Mouse (Mus musculus) MEL (cell line): ENCODE data around the gene Tmem104. TPM values are rescaled to one million over a fixed set of nuclear protein-coding genes. Genes with fewer than 3 reads are reported as not detected.

Source experiments
- DNase-seq: peaks from one replicate; pipeline ENCODE4 v3.0.0; 2011; ENCODE audit warnings: low read depth, low spot score
- H3K27ac ChIP-seq: 2 replicates; pipeline ENCODE4 v1.5.1; 2012; ENCODE audit warnings: low read depth, mild to moderate bottlenecking, control low read depth, low read length, moderate library complexity; ENCODE audit not compliant: control insufficient read depth
- H3K27me3 ChIP-seq, 2 experiments: fragments of 150-350 bp in 1 of 2; sonication (generic) in 1 of 2; 2 replicates each; pipeline ENCODE4 v1.6.1; 2012; ENCODE audit warnings: low read length in 2 of 2, mild to moderate bottlenecking in 2 of 2, improper control_type of control experiment in 1 of 2, moderate library complexity in 1 of 2; ENCODE audit not compliant: insufficient read depth in 2 of 2, control insufficient read depth in 1 of 2
- H3K36me3 ChIP-seq, 2 experiments: 2 replicates each; pipeline ENCODE4 v1.6.1; 2012 to 2014; ENCODE audit warnings: low read length in 2 of 2, improper control_type of control experiment in 1 of 2, inconsistent platforms in 1 of 2, mild to moderate bottlenecking in 1 of 2; ENCODE audit not compliant: insufficient read depth in 2 of 2, control insufficient read depth in 1 of 2
- H3K4me1 ChIP-seq, 2 experiments: fragments of 150-350 bp in 1 of 2; sonication (generic) in 1 of 2; 2 replicates each; pipeline ENCODE4 v1.6.1; 2012; ENCODE audit warnings: low read length in 2 of 2, improper control_type of control experiment in 1 of 2, mild to moderate bottlenecking in 1 of 2; ENCODE audit not compliant: insufficient read depth in 2 of 2, control insufficient read depth in 1 of 2
- H3K4me3 ChIP-seq, 2 experiments: fragments of 150-350 bp in 1 of 2; sonication (generic) in 1 of 2; 2 replicates each; pipeline ENCODE4 v1.5.1; 2012; ENCODE audit warnings: low read depth in 2 of 2, low read length in 2 of 2, mild to moderate bottlenecking in 2 of 2, moderate library complexity in 2 of 2, control low read depth in 1 of 2, improper control_type of control experiment in 1 of 2; ENCODE audit not compliant: control insufficient read depth in 1 of 2, insufficient read depth in 1 of 2
- H3K79me2 ChIP-seq: 2 replicates; pipeline ENCODE4 v1.6.1; 2012; ENCODE audit warnings: mild to moderate bottlenecking, low read length, moderate library complexity; ENCODE audit not compliant: control insufficient read depth, poor library complexity, insufficient read depth
- H3K9ac ChIP-seq: 2 replicates; pipeline ENCODE4 v1.6.1; 2012; ENCODE audit warnings: low read depth, mild to moderate bottlenecking, control low read depth, low read length, moderate library complexity; ENCODE audit not compliant: control insufficient read depth, poor library complexity, severe bottlenecking
- H3K9me3 ChIP-seq: fragments of 150-350 bp; sonication (generic); replicated peaks from 2 replicates; pipeline ENCODE4 v1.6.1; 2012; ENCODE audit warnings: mild to moderate bottlenecking, low read length, improper control_type of control experiment, moderate library complexity; ENCODE audit not compliant: insufficient read depth
- BHLHE40 ChIP-seq: IDR thresholded peaks from 2 replicates; pipeline ENCODE4 v1.6.1; 2012; ENCODE audit warnings: low read depth, mild to moderate bottlenecking, inconsistent platforms, low read length, improper control_type of control experiment, borderline replicate concordance
- CHD2 ChIP-seq: IDR thresholded peaks from 2 replicates; pipeline ENCODE4 v1.6.1; 2011; ENCODE audit warnings: low read length, improper control_type of control experiment
- E2F4 ChIP-seq: IDR thresholded peaks from 2 replicates; pipeline ENCODE4 v1.6.1; 2011; ENCODE audit warnings: low read depth, low read length, improper control_type of control experiment, borderline replicate concordance
- ELF1 ChIP-seq: IDR thresholded peaks from 2 replicates; pipeline ENCODE4 v1.6.1; 2014; ENCODE audit warnings: low read depth, mild to moderate bottlenecking, inconsistent platforms, low read length, improper control_type of control experiment, moderate library complexity
- EP300 ChIP-seq, 2 experiments: IDR thresholded peaks; 2 replicates each; pipeline ENCODE4 v1.6.1; 2011; ENCODE audit warnings: improper control_type of control experiment in 2 of 2, low read length in 2 of 2, low read depth in 1 of 2, mild to moderate bottlenecking in 1 of 2
- ETS1 ChIP-seq: IDR thresholded peaks from 2 replicates; pipeline ENCODE4 v1.6.1; 2012; ENCODE audit warnings: low read depth, mild to moderate bottlenecking, inconsistent platforms, low read length, improper control_type of control experiment, moderate library complexity
- GABPA ChIP-seq: IDR thresholded peaks from 2 replicates; pipeline ENCODE4 v1.6.1; 2012; ENCODE audit warnings: low read depth, mild to moderate bottlenecking, inconsistent platforms, low read length, improper control_type of control experiment, moderate library complexity
- GATA1 ChIP-seq: IDR thresholded peaks from 2 replicates; pipeline ENCODE4 v1.6.1; 2011; ENCODE audit warnings: low read depth, low read length, improper control_type of control experiment
- KAT2A ChIP-seq: conservative IDR thresholded peaks from 2 replicates; pipeline ENCODE4 v1.6.1; 2012; ENCODE audit warnings: low read depth, low read length, improper control_type of control experiment, inconsistent platforms
- MAZ ChIP-seq: IDR thresholded peaks from 2 replicates; pipeline ENCODE4 v1.6.1; 2012; ENCODE audit warnings: low read depth, mild to moderate bottlenecking, inconsistent platforms, low read length, improper control_type of control experiment
- MYB ChIP-seq: IDR thresholded peaks from 2 replicates; pipeline ENCODE4 v1.6.1; 2011; ENCODE audit warnings: mild to moderate bottlenecking, low read depth, low read length, improper control_type of control experiment
- MYC ChIP-seq: IDR thresholded peaks from 2 replicates; pipeline ENCODE4 v1.6.1; 2011; ENCODE audit warnings: low read depth, mild to moderate bottlenecking, low read length, improper control_type of control experiment, moderate library complexity
- NELFE ChIP-seq: IDR thresholded peaks from 2 replicates; pipeline ENCODE4 v1.6.1; 2011; ENCODE audit warnings: low read depth, low read length, improper control_type of control experiment
- POLR2AphosphoS5 ChIP-seq: IDR thresholded peaks from 2 replicates; pipeline ENCODE4 v1.6.1; 2012; ENCODE audit warnings: low read depth, borderline replicate concordance, mild to moderate bottlenecking, inconsistent platforms, low read length, moderate library complexity, mixed read lengths
- RCOR1 ChIP-seq: IDR thresholded peaks from 2 replicates; pipeline ENCODE4 v1.6.1; 2012; ENCODE audit warnings: low read depth, mild to moderate bottlenecking, inconsistent platforms, low read length, improper control_type of control experiment
- SIN3A ChIP-seq: IDR thresholded peaks from 2 replicates; pipeline ENCODE4 v1.6.1; 2012; ENCODE audit warnings: low read length, improper control_type of control experiment, inconsistent platforms
- TBP ChIP-seq: IDR thresholded peaks from 2 replicates; pipeline ENCODE4 v1.8.0; 2011; ENCODE audit warnings: low read depth, low read length, improper control_type of control experiment
- USF1 ChIP-seq: IDR thresholded peaks from 2 replicates; pipeline ENCODE4 v1.6.1; 2014; ENCODE audit warnings: low read depth, mild to moderate bottlenecking, inconsistent platforms, low read length, improper control_type of control experiment, moderate library complexity
- ZC3H11A ChIP-seq: IDR thresholded peaks from 2 replicates; pipeline ENCODE4 v1.6.1; 2012; ENCODE audit warnings: low read depth, mild to moderate bottlenecking, inconsistent platforms, low read length, improper control_type of control experiment
- ZMIZ1 ChIP-seq: IDR thresholded peaks from 2 replicates; pipeline ENCODE4 v1.6.1; 2012; ENCODE audit warnings: low read depth, mild to moderate bottlenecking, inconsistent platforms, low read length, improper control_type of control experiment, moderate library complexity
- polyA plus RNA-seq, 2 experiments: library from polyadenylated mRNA; stranded (reverse) in 1 of 2; unstranded in 1 of 2; fragments of >175 nt in 1 of 2; fragments of >200 nt in 1 of 2; gene quantifications; 2 replicates each; pipeline versions ENCODE4 v1.2.1 to v1.2.4; 2012; ENCODE audit warnings: low replicate concordance in 2 of 2, low read depth in 1 of 2; ENCODE audit not compliant: insufficient read length in 2 of 2, insufficient read depth in 1 of 2, missing spikeins in 1 of 2
- total RNA-seq: library from RNA; depleted of rRNA; stranded (reverse); fragments of 300-350 nt; gene quantifications from 2 replicates; pipeline ENCODE4 v1.2.3, GENCODE M21; 2012

Gene Tmem104
- total and polyA plus RNA-seq, 3 experiments: 21.9 to 24.8 TPM; not detected in 1

- Histone ChIP-seq H3K36me3 (no peaks in the 10 kb centered on the region; a peak in 2 of 4 replicates), H3K4me3 (no peak overlapping the region), H3K9me3 (no peaks in the 10 kb centered on the region), H3K79me2 (no peaks in the 10 kb centered on the region), H3K27ac (no peak overlapping the region), H3K9ac (no peak overlapping the region)
- no peak for TF ChIP-seq MAZ
- TF ChIP-seq SIN3A: no peak
- no peak for TF ChIP-seq ELF1
- no peak for TF ChIP-seq BHLHE40
- no peak for TF ChIP-seq ZC3H11A
- no peak for TF ChIP-seq CHD2
- TF ChIP-seq, all 39 proteins: peak for 0
- Histone ChIP-seq H3K27me3 (no peaks in the 10 kb centered on the region), H3K4me1 (no peaks in the 10 kb centered on the region)
- DNase-seq: no peak
These were observed 54.1 kb downstream of the Tmem104 start for GRCm38 (mm10) chr11:115241402-115241801.

- H3K27ac ChIP-seq: no peak overlapping the region
- H3K4me3 ChIP-seq: no peak overlapping the region
- H3K4me1 ChIP-seq: no peaks in the 10 kb centered on the region
- no peaks in the 10 kb centered on the region for H3K79me2 ChIP-seq
- TF ChIP-seq NELFE: no peak
- TF ChIP-seq GABPA: no peak
- TF ChIP-seq ETS1: no peak
- no peak for TF ChIP-seq MYB
- TF ChIP-seq MYC: no peak
- no peak for TF ChIP-seq RCOR1
- no peak for TF ChIP-seq POLR2AphosphoS5
- TF ChIP-seq E2F4: no peak
- TF ChIP-seq ZMIZ1: no peak
- TF ChIP-seq BHLHE40: no peak
- no peak for TF ChIP-seq TBP
- no peak for TF ChIP-seq USF1
- TF ChIP-seq EP300 (IDR thresholded peaks at IDR 0.05; ENCODE audit: low read depth in 1 of 2, low read length in 2 of 2): no peak
- no peak for TF ChIP-seq KAT2A
- TF ChIP-seq ELF1: no peak
- TF ChIP-seq GATA1: no peak
- TF ChIP-seq SIN3A: no peak
- TF ChIP-seq, all 39 proteins: peak for 0
- H3K27me3 ChIP-seq: no peaks in the 10 kb centered on the region
- no peaks in the 10 kb centered on the region; a peak in 2 of 4 replicates for H3K36me3 ChIP-seq
- H3K9me3 ChIP-seq: no peaks in the 10 kb centered on the region
- H3K9ac ChIP-seq: no peak overlapping the region
- no peak for DNase-seq
These were observed 55.5 kb downstream of the Tmem104 start for GRCm38 (mm10) chr11:115242746-115243145.
